Mouse (Mus musculus) testis, adult 2 months (tissue): ENCODE data around the gene Retnla.

Source experiments
- CTCF ChIP-seq: fragments of 200-500 bp; IDR thresholded peaks from 2 replicates; pipeline ENCODE4 v1.5.1; 2012; ENCODE audit warnings: low read depth, mild to moderate bottlenecking, inconsistent platforms, low read length, moderate library complexity; ENCODE audit not compliant: control insufficient read depth, insufficient read depth, insufficient replicate concordance
- POLR2A ChIP-seq: fragments of 200-500 bp; IDR thresholded peaks from 2 replicates; pipeline ENCODE4 v1.6.1; 2012; ENCODE audit warnings: low read depth, mild to moderate bottlenecking, inconsistent platforms, low read length, moderate library complexity; ENCODE audit not compliant: control insufficient read depth

DNA sequence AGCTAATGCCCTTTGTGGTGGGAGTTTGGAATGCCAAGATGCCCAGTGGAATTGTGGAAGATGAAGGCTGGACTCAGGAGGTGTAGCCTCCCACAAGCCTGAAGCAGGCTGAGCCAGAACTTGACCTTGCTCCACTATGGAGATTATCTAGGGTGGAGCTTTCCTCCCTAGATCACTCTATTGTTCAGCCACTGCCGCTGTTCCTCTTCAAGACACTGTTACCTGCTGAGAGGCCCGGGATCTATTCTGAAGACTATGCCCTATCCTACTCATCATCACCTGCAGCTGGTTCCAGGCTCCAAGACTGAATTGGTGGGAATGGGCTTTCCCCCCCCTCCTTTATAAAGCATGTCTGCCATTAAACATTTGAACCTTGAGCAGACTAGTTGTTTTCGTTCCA is 27.3 kb downstream of the Retnla start:
- TF ChIP-seq CTCF (no peak), POLR2A (no peak)
